ENCODE assay signal across 13 mouse cellular contexts in the genomic region with DNA sequence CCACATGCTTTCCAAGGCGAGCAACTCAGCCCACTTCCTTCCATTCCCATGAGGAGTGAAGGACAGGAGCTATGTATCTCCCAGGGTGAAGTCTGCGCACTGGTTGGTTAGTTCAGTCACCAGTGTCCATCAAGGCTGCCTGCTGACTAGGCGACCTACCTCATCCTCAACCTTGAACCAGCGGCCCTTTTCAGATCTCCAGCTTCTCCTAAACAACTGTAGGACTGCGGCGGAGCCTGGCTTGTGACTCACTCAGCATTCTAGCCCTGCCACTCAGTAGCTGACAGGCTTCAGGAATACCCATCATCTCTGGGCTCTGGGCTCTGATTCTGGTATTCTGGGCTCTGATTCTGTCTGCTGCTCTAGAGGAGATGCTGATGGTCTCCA. TPM values are rescaled to one million over a fixed set of nuclear protein-coding genes. Genes with fewer than 3 reads are reported as not detected.
DNase-seq lines count a peak whose midpoint lies in the region; ATAC-seq and TF ChIP-seq lines count a peak whose summit lies in the region.
"Had no signal": no experiment of that assay in that cellular context is flagged by ENCODE, and none has a peak within 500 bp of the region (broad histone marks: within the 10 kb centered on the region; RNA-seq: fewer than 3 reads in every experiment).

No protein-coding gene starts in this region.

- no peak for ATAC-seq in intestine, postnatal 0 days
- ATAC-seq in intestine, embryonic 15.5 days, result no peak
- ATAC-seq: forebrain, embryonic 15.5 days; liver, embryonic 12.5 days had no signal

- no peak overlapping the region for H3K4me3 ChIP-seq in intestine, postnatal 0 days (ENCODE audit: low read depth, low read length)
- no peak overlapping the region for H3K4me3 ChIP-seq in intestine, embryonic 15.5 days (replicated peaks)
- H3K4me3 ChIP-seq in E14TG2a.4 (replicated peaks; ENCODE audit: low read length), result peak overlapping the region; percentile 96
- H3K4me3 ChIP-seq: forebrain, embryonic 15.5 days; liver, embryonic 12.5 days had no signal

- DNase-seq in 3134 (ENCODE audit: extremely low read depth, insufficient read length, low spot score), result peak; percentile 47
- peak; percentile 64 to 77 for DNase-seq in adrenal gland, postnatal 36 days
- no peak for DNase-seq in kidney, adult 9 months
- DNase-seq in urinary bladder, postnatal 10 days (ENCODE audit: low spot score), result no peak
- DNase-seq: cerebellum, adult 8-10 months; gastrocnemius, postnatal 10 days; retina, postnatal 1 day had no signal

- H3K4me2 ChIP-seq in intestine, postnatal 0 days (replicated peaks; ENCODE audit: low read depth), result peak overlapping the region; percentile 43; the same call in 1 of the 2 replicates
- no peak overlapping the region for H3K4me2 ChIP-seq in intestine, embryonic 15.5 days (replicated peaks)
- H3K4me2 ChIP-seq: forebrain, embryonic 15.5 days; liver, embryonic 12.5 days had no signal

- 81% methylated on average over 6 of the region's 6 CpGs for WGBS in intestine, postnatal 0 days
- 89% methylated on average over 6 of the region's 6 CpGs for WGBS in intestine, embryonic 15.5 days

- no peaks in the 10 kb centered on the region for H3K9me3 ChIP-seq in intestine, postnatal 0 days (ENCODE audit: control insufficient read depth)
- no peaks in the 10 kb centered on the region for H3K9me3 ChIP-seq in intestine, embryonic 15.5 days
- no peaks in the 10 kb centered on the region for H3K9me3 ChIP-seq in E14TG2a.4 (ENCODE audit: low read length)
- H3K9me3 ChIP-seq: forebrain, embryonic 15.5 days; liver, embryonic 12.5 days had no signal

- peaks cover 34% of the 10 kb centered on the region for H3K36me3 ChIP-seq in intestine, postnatal 0 days (ENCODE audit: control insufficient read depth, insufficient read depth)
- H3K36me3 ChIP-seq in intestine, embryonic 15.5 days, result peaks cover 15% of the 10 kb centered on the region
- H3K36me3 ChIP-seq in E14TG2a.4 (ENCODE audit: insufficient read depth, low read length), result peaks cover 68% of the 10 kb centered on the region

- H3K27me3 ChIP-seq in intestine, postnatal 0 days (replicated peaks; ENCODE audit: control insufficient read depth, insufficient read depth, low read length), result no peaks in the 10 kb centered on the region
- H3K27me3 ChIP-seq in intestine, embryonic 15.5 days (replicated peaks), result no peaks in the 10 kb centered on the region
- no peaks in the 10 kb centered on the region for H3K27me3 ChIP-seq in E14TG2a.4 (ENCODE audit: insufficient read depth, low read length)
- H3K27me3 ChIP-seq: CH12.LX; forebrain, embryonic 15.5 days; liver, embryonic 12.5 days had no signal

- no peak for TF ChIP-seq CTCF in intestine, postnatal 0 days (IDR thresholded peaks at IDR 0.05; ENCODE audit: low read depth)
- TF ChIP-seq CTCF in E14TG2a.4 (conservative IDR thresholded peaks at IDR 0.05; ENCODE audit: low read length), result no peak

- H3K9ac ChIP-seq in intestine, postnatal 0 days (ENCODE audit: low read depth, low read length), result no peak overlapping the region; the same call in 1 of the 2 replicates
- no peak overlapping the region for H3K9ac ChIP-seq in intestine, embryonic 15.5 days
- H3K9ac ChIP-seq: forebrain, embryonic 15.5 days; liver, embryonic 12.5 days had no signal

- H3K4me1 ChIP-seq in intestine, postnatal 0 days (replicated peaks; ENCODE audit: control insufficient read depth, insufficient read depth, low read length), result 0 out of 2 replicates have a peak, but pooled peaks cover 3% of the 10 kb centered on the region
- peaks cover 23% of the 10 kb centered on the region; the same call in 1 of the 2 replicates for H3K4me1 ChIP-seq in intestine, embryonic 15.5 days (replicated peaks)
- peaks cover 91% of the 10 kb centered on the region for H3K4me1 ChIP-seq in E14TG2a.4 (replicated peaks; ENCODE audit: low read depth, low read length)

- no peak overlapping the region for H3K27ac ChIP-seq in intestine, postnatal 0 days (ENCODE audit: low read depth, low read length)
- H3K27ac ChIP-seq in intestine, embryonic 15.5 days, result no peak overlapping the region
- H3K27ac ChIP-seq: forebrain, embryonic 15.5 days; liver, embryonic 12.5 days had no signal

RNA-seq across cellular contexts. Expression of gene Avpi1, which starts 2.6 kb away (rescaled TPM):
- 39.8 and 40.5 TPM in 2 replicates for polyA plus RNA-seq in intestine, postnatal 0 days (2015; fragmentation: Nextera tagmentation; extraction: Ambion mirVana)
- polyA plus RNA-seq in intestine, embryonic 15.5 days (2015; fragmentation: Nextera tagmentation; extraction: Ambion mirVana), result 36.4 and 40.7 TPM in 2 replicates
- total RNA-seq in adrenal gland, postnatal 36 days (2021), result 10 to 100 TPM; 86.6 to 91.5 TPM

RNA-seq across cellular contexts. Expression of gene Marveld1, which starts 21.0 kb away (rescaled TPM):
- 9.0 and 9.6 TPM in 2 replicates for polyA plus RNA-seq in intestine, postnatal 0 days (2015; fragmentation: Nextera tagmentation; extraction: Ambion mirVana)
- 9.4 and 12.3 TPM in 2 replicates for polyA plus RNA-seq in intestine, embryonic 15.5 days (2015; fragmentation: Nextera tagmentation; extraction: Ambion mirVana)
- 10 to 100 TPM; 32.7 to 38.8 TPM for total RNA-seq in adrenal gland, postnatal 36 days (2021)
- total RNA-seq: CH12.LX had no signal

RNA-seq across cellular contexts. Expression of gene Pi4k2a, which starts 35.9 kb away (rescaled TPM):
- polyA plus RNA-seq in intestine, postnatal 0 days (2015; fragmentation: Nextera tagmentation; extraction: Ambion mirVana), result 47.2 and 52.2 TPM in 2 replicates
- 23.4 and 23.6 TPM in 2 replicates for polyA plus RNA-seq in intestine, embryonic 15.5 days (2015; fragmentation: Nextera tagmentation; extraction: Ambion mirVana)
- 10 to 100 TPM; 61.7 to 76.3 TPM for total RNA-seq in adrenal gland, postnatal 36 days (2021)

RNA-seq across cellular contexts. Expression of gene Zfyve27, which starts 37.5 kb away (rescaled TPM):
- 13.3 and 14.7 TPM in 2 replicates for polyA plus RNA-seq in intestine, postnatal 0 days (2015; fragmentation: Nextera tagmentation; extraction: Ambion mirVana)
- 20.6 and 21.5 TPM in 2 replicates for polyA plus RNA-seq in intestine, embryonic 15.5 days (2015; fragmentation: Nextera tagmentation; extraction: Ambion mirVana)
- total RNA-seq in adrenal gland, postnatal 36 days (2021), result 10 to 100 TPM; 49.3 to 50.4 TPM

RNA-seq across cellular contexts. Expression of gene Morn4, which starts 40.1 kb away (rescaled TPM):
- polyA plus RNA-seq in intestine, postnatal 0 days (2015; fragmentation: Nextera tagmentation; extraction: Ambion mirVana), result 14.5 and 15.9 TPM in 2 replicates
- 15.4 and 16.5 TPM in 2 replicates for polyA plus RNA-seq in intestine, embryonic 15.5 days (2015; fragmentation: Nextera tagmentation; extraction: Ambion mirVana)
- total RNA-seq in adrenal gland, postnatal 36 days (2021), result 10 to 100 TPM in 1 of 2 experiments, 1 to 10 TPM in 1; 8.2 to 12.2 TPM

Comparison
In these comparisons a context has a peak if more than half of its experiments do, and no peak if none do; other contexts are left out.
1. DNase-seq: peak in 3134 (single experiment) and adrenal gland, postnatal 36 days (2 of 2); none in kidney, adult 9 months (single experiment) and urinary bladder, postnatal 10 days (single experiment).